Mouse (Mus musculus) kidney, postnatal 14 days (tissue): ENCODE measurements at regions not wholly inside any gene's neighbourhood (a gene's known extent, or its start where the extent isn't known, plus 50 kb on each side); places are given as distances from the start of the nearest gene placed in this dataset.

ENCODE experiments used
- DNase-seq: peaks from one replicate; pipeline ENCODE4 v3.0.0; 2022; ENCODE audit warnings: mixed read lengths

DNA sequence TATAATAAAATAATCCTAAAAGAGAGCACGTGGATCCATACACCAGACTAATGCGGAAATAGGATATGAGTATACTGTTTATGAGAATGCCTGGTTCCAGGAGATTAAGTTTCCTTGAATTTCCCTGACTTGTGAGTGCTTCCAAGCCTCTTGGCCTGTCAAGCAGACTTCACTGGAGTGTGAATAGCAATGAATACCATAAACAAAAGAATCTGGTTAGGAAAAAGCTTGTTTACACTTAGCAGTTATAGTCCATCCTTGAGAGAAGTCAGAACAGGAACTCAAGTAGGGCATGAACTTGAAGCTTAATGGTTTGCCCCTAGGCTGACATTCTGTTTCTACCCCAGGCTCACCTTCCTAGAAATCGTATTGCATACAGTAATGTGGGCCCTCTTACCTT lies 368.8 kb downstream of the Wdr20rt start:
- no peak for DNase-seq

GRCm38 (mm10) chr12:65644232-65644631 lies 418.9 kb downstream of the Wdr20rt start:
- no peak for DNase-seq

GRCm38 (mm10) chr12:65656772-65657171 lies 431.5 kb downstream of the Wdr20rt start:
- DNase-seq: no peak

DNA sequence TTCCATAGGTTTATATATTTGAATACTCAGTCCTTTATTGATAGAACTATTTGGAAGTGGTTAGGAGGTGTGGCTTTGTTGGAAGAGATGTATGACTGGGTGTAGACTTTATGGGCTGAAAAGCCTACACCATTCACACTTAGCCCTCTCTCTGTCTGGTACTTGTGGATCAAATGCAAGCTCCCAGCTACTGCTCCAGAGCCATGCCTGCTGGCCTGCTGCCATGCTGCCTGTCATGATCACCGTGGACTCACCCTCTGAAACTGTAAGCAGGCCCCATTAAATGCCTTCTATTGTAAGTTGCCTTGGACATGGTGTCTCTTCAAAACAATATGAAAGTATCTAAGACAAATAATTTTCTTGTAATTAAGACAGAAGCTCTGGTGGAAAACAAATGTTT lies 446.4 kb downstream of the Wdr20rt start:
- DNase-seq: no peak

DNA sequence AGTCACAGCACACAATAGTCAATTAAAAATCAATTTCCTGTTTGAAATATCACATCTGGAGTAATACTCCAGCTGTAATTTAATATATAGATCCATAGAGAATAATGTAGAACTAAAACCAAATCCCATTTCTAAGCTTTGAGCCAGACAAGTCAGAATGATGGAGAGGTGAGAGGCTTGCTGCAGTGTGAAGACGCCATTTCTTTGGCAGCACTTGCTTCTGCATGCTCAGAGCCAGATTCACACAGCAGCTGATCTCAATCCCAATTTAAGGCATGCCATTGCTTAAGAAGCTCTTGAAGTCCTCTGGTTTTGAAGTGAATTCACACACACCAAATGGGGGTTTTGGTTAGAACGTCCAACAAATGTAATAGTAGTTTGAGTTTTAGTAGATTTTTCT lies 447.9 kb downstream of the Wdr20rt start:
- no peak for DNase-seq

DNA sequence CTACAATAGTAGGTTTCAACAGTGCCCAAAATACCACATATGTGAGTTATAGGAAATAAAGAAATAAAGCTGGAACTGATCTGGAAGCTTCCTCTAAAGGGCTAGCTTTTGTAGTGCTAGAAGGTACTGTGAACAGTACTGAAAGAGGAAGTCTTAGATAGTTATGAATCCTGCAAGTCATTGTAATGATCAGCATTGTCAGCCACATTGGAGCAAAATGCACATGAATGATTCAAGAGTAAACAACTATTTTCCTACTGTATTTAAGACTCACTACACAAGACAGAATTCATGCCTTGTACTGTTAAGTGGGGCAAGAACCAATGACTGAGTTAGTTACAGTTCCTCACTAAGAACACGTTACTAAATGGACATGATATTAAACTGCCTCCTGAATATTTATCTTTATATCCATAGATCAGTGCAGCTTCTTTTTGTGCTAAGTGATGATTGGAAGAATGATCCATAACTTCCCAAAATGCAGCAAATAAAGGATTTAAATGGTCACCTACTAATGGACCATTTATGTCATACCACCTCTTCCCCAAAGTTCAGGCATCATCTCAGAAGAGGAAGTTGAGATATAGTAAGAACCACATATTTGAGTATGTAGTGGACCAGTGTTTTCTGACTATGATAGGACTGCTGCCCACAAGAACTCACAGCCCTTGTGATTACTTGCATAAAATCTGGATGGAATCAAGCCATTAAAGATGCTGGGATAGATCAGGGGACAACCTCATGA lies 449.8 kb downstream of the Wdr20rt start:
- DNase-seq: no peak

GRCm38 (mm10) chr12:65680335-65680734 lies 455.0 kb downstream of the Wdr20rt start:
- no peak for DNase-seq

DNA sequence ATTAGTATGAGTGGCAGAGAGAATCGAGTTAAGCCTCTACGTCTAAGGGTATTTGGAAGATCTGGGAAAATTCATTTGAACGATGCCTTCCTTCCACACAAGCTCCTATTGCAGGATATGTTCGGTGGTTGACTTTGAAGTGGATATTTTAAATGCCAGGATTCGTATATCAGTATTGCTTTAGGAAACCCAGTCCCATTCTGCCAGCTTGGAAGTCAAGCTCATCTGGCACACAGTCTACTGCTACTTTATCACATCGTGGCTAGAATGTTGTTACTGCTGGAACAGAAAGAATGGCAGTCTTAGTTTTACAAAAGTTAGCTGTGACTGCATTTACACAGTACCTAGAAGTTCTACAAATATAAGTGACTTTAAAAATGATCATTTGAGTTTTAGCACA lies 456.5 kb downstream of the Wdr20rt start:
- no peak for DNase-seq

GRCm38 (mm10) chr12:65704985-65705384 lies 479.7 kb downstream of the Wdr20rt start:
- DNase-seq: no peak

GRCm38 (mm10) chr12:65712304-65712703 lies 487.0 kb downstream of the Wdr20rt start:
- no peak for DNase-seq
